Mouse (Mus musculus): Measurements from ENCODE around the gene Pbx2.

The Pbx2 gene

DNA sequence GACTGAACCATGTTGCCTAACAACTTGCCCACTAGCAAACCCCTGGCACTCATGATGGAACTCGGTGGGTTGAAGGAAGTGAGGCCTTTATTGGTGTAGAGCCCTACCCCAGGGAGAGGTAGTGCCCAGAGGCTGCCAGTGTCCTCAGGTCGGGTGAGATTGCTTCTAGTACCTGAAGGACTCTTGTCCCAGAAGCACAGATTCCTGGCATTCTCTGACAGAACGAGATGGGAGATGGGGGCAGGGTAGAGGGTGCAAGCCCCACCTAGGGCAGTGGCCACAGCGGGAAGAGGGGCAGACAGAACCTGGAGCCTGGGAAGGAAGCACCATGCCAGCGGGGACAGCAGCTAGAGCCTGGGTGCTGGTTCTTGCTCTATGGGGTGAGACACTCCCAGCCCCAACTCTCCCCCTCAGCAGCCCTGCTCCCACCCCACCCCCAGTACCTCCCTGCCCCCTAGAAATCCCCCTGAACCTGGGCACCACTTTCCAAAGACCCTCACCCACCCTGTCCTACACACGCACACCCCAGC is 6.6 kb downstream of the Pbx2 start, which contains the start of gene Ager:
Gene Ager, plus strand, starts transcription at position 297 of the 530 bp plus-strand sequence.
- in situ Hi-C loops (cut with MboI, MseI): loop anchor here in 1 of 2 experiments (25.0 kb wide), 1 partner anchor 1665 kb away; the partner anchor contains the start of genes Rpp21 and Trim39

GRCm38 (mm10) chr17:34599891-34600290 is 8.8 kb downstream of the Pbx2 start:
- in situ Hi-C loops (cut with MboI, MseI): loop anchor here in 1 of 2 experiments (5.0 to 25.0 kb wide), 2 partner anchors 483 to 1662 kb away; partner anchors contain the start of genes H2-DMa, Rpp21 and Trim39

DNA sequence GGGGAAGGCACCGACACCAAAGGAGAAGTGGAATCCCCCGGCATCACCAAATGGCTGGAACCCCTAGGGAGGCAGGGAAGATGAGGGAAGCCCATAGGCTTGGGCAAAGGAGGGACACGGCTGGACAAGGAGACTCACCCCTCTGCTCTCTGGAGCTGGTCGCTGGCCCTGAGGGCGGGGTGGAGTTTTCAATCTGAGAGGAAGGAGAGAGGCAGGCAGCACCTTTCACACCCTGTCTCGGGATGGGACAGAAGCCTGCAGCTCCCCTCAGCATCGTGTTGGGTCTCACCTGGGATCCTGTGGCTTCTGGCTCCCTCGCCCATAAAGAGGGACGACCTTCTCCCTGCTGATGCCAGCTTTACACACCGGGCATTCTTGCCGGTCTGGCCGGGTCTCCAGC is 10.7 kb downstream of the Pbx2 start:
- in situ Hi-C loops (cut with MboI, MseI): loop anchor here in 1 of 2 experiments (5.0 kb wide), 1 partner anchor 484 kb away; the partner anchor contains the start of gene H2-DMa

DNA sequence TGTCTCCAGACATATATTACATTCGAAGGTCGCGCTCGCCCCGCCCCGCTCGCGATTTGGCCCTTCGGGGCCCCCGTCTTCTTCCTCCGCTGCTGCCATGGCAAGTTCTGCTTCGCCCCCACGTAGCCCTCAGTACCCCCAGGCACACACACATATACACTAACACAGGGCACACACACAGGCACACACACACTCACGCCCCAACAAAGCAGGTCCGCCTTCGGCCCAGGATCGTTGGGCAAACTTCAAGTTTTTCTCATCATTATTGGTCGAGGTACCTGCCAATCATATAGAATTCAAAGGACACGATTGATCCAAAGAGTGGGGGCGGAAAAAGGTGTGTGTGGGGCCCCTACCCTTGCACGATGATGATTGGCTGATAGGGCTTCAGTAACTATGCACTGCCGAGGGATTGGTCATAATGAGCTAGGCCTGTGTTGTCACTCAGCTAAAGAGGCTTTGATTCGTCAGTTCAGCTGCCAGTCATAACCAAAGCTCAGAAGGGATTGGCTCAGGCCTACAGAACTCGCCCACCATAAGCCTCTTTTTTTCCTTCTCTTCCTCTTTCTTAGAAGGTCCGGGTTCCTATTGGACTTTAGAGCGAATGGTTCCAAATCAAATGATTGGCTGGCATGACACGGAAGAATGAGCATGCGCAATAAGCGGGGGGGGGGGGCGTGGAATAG is 12.5 kb downstream of the Pbx2 start, which contains the start of gene Rnf5:
Gene Rnf5, minus strand, starts transcription at position 316 of the 686 bp plus-strand sequence.
- in situ Hi-C loops (cut with MboI, MseI): loop anchor here in 1 of 2 experiments (5.0 kb wide), 1 partner anchor 486 kb away; the partner anchor contains the start of gene H2-DMa

GRCm38 (mm10) chr17:34604061-34604508 is 13.0 kb downstream of the Pbx2 start, which contains the start of gene Agpat1:
Gene Agpat1, plus strand, starts transcription at chr17:34604262.
- in situ Hi-C loops (cut with MboI, MseI): loop anchor here in 1 of 2 experiments (5.0 kb wide), 1 partner anchor 487 kb away; the partner anchor contains the start of gene H2-DMa

- in situ Hi-C loops (cut with MboI, MseI): loop anchor here in 1 of 2 experiments (5.0 kb wide), 1 partner anchor 487 kb away; the partner anchor contains the start of gene H2-DMa
These were observed 13.6 kb downstream of the Pbx2 start for GRCm38 (mm10) chr17:34604511-34605237.

- in situ Hi-C loops (cut with MboI, MseI): no loop called here
These were observed 14.5 kb downstream of the Pbx2 start for GRCm38 (mm10) chr17:34605609-34606008.

- in situ Hi-C loops (cut with MboI, MseI): no loop called here
These were observed 15.3 kb downstream of the Pbx2 start for GRCm38 (mm10) chr17:34606186-34607039.

- in situ Hi-C loops (cut with MboI, MseI): no loop called here
These were observed 16.9 kb downstream of the Pbx2 start for GRCm38 (mm10) chr17:34607997-34608396.

- in situ Hi-C loops (cut with MboI, MseI): no loop called here
These were observed 20.0 kb downstream of the Pbx2 start for GRCm38 (mm10) chr17:34611050-34611449.

DNA sequence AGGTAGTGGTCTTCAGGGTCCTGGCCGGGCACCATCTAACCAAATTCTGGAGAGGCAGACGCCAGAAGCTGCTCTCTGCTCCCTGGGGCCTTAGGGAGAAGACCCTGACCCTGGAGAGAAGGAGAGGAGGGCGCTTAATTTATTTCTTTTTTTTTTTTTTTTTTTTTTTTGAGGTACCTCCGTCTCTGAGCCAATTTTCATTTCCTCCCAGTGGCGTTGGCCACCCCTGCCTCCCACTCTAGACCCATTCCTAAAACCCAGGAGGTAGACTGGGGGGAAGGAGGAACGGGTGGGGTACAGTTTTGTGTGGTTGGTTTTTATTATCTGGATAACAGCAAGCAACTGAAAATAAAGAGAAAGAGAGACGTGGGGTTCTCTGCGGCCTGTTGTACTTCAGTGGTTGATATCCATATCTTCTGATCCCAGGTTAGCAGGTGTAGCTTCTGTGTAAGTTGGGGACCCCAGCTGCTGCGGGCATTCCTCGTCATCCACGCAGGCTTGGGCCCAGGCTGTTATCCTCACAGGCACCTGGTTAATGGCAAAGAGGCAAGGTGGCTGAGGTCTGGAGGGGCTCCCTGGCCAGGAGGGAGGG is 22.1 kb downstream of the Pbx2 start:
- in situ Hi-C loops (cut with MboI, MseI): no loop called here

- in situ Hi-C loops (cut with MboI, MseI): no loop called here
These were observed 22.8 kb downstream of the Pbx2 start for GRCm38 (mm10) chr17:34613830-34614229.

DNA sequence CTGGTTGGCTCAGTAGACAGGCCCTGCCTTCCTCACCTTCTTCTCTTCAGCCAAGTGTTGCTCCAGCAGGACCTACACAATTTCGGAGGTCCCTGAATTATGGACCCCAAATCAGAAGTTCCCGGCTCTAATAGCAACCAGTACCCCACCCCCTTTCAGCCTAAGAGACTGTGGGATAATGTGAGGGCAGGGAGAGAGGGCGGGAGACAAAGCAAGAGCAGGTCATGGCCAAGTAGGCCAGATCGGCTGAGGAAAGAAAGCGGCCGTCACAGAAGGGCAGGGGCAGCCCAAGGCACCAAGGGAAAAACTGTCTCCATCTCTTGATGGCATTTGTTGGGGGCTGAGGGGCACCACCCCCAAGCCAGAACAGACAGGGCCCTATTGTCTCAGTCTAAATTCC is 24.8 kb downstream of the Pbx2 start, which contains the start of gene Egfl8:
Gene Egfl8, minus strand, starts transcription at position 101 of the 400 bp plus-strand sequence.
- in situ Hi-C loops (cut with MboI, MseI): no loop called here

GRCm38 (mm10) chr17:34618999-34619398 is 27.9 kb downstream of the Pbx2 start:
- in situ Hi-C loops (cut with MboI, MseI): no loop called here

DNA sequence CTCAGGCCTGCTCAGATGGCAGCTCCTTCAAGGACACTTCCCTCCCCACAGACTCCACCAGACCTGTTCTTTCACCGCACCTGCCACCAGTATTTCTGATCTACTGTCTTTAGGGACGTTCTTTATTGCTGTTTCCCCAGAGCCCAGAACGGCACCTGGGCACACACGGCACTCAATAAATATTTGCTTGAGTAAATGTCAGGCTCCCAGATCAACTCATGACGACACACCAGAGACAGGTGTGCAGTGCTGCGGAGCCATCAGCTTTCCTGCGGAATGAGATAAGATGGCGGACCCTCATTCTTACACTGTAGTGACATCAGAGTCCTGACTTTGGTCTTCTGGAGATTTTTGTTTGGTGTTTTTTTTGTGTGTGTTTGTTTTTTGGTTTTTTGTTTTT is 29.9 kb downstream of the Pbx2 start:
- in situ Hi-C loops (cut with MboI, MseI): no loop called here

GRCm38 (mm10) chr17:34623161-34623560 is 32.1 kb downstream of the Pbx2 start:
- in situ Hi-C loops (cut with MboI, MseI): no loop called here

GRCm38 (mm10) chr17:34624981-34625380 is 33.9 kb downstream of the Pbx2 start:
- in situ Hi-C loops (cut with MboI, MseI): no loop called here

- in situ Hi-C loops (cut with MboI, MseI): no loop called here
These were observed 35.2 kb downstream of the Pbx2 start for GRCm38 (mm10) chr17:34626062-34626772.

DNA sequence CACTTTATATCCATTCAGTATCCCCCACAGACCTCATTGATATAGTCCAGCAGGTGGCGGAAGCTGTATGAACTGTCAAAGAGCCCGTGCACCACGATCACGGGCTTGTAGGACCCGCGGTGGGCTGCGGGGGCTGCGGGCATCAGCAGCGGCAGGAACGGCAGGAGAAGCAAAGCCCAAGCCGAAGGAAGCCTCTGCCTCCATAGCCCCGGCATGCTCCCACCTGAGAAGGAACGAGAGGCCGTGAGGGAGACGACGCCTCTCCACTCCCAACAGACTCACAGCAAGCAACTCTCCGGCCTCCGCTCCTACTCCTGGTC is 35.7 kb downstream of the Pbx2 start:
- in situ Hi-C loops (cut with MboI, MseI): no loop called here
